Mouse (Mus musculus) testis, postnatal 10 days (tissue): ENCODE data around the gene Matn4.
"Not testable (repeated sequence)": the region's sequence is repeated elsewhere in the genome, so short reads cannot be mapped to it uniquely, and the experiment has no call there.

Experiments used
- DNase-seq: peaks from one replicate; pipeline ENCODE4 v3.0.0; 2021; ENCODE audit warnings: low spot score

Gene Matn4

GRCm38 (mm10) chr2:164368620-164369105 is 36.3 kb downstream of the Matn4 start:
- no peak for DNase-seq

DNA sequence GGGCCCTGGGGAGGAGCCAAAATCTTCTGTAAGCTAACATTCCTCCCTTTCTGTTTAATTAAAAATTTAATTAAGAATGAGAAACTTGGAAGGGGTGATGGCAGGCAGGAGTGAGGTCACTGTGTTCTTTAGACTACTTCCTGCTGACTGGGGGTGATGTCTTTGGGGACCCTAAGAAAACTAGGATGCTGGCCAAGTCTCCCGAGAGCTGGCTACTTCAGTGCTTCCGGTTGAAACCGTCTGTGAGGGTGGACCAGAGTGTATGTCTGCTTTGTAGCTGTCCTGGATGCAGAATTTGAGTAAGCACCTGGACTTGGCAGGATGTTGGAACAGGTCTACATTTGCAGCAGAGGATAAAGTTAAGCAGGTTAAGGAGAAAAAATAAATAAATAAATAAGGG is 38.0 kb downstream of the Matn4 start:
- DNase-seq, result no peak

- no peak for DNase-seq
Observed at GRCm38 (mm10) chr2:164360974-164361657, 43.8 kb downstream of the Matn4 start.

- DNase-seq, result no peak
Observed at GRCm38 (mm10) chr2:164359668-164360067, 45.3 kb downstream of the Matn4 start.

- DNase-seq, result no peak
Observed at GRCm38 (mm10) chr2:164359031-164359430, 45.9 kb downstream of the Matn4 start.

DNA sequence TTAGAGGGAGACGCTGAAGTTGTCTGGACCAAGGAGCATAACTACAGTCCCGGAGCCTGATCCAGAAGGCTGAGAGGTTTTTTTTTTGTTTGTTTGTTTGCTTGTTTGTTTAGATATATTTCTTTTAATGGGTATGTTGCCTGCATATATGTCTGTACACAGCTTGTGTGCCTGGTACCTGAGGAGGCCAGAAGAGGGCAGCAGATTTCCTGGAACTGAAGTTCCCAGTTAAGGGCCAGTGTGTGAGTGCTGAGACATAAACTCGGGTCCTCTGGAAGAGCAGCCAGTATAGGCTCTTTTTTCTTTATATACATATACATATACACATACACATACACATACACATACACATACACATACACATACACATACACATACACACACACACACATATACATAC is 46.6 kb downstream of the Matn4 start:
- DNase-seq, result no peak

GRCm38 (mm10) chr2:164356177-164356967 is 48.6 kb downstream of the Matn4 start:
- no peak for DNase-seq

DNA sequence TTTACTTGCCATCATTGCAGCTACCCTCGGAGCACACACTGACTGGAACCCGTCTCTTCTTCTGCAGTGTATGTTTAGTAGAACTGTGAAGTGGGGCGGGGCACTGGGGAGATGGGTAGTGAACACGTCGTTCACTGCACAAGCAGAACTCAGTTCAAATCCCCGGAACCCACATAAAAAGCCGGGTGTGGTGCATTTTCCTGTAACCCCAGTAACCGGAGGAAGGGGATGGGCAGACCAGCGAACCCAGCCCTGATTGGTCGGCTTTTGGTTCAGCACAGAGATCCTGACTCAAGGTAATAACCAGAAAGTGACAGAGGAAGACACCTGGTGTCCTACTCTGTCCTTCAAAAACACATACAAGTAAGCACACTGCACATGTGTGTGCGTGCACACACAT is 51.6 kb downstream of the Matn4 start:
- no peak for DNase-seq

GRCm38 (mm10) chr2:164352697-164353096 is 52.3 kb downstream of the Matn4 start:
- DNase-seq, result no peak

- peak; percentile 61 for DNase-seq
Observed at GRCm38 (mm10) chr2:164348980-164349379, 56.0 kb downstream of the Matn4 start.

GRCm38 (mm10) chr2:164347697-164348096 is 57.3 kb downstream of the Matn4 start:
- not testable (repeated sequence) for DNase-seq

GRCm38 (mm10) chr2:164343732-164344131 is 61.2 kb downstream of the Matn4 start:
- DNase-seq, result not testable (repeated sequence)
